Mouse (Mus musculus) MEL (cell line): ENCODE data around the gene Kcnk18. TPM values are rescaled to one million over a fixed set of nuclear protein-coding genes. Genes with fewer than 3 reads are reported as not detected.

Experiments used
- DNase-seq: peaks from one replicate; pipeline ENCODE4 v3.0.0; 2011; ENCODE audit warnings: low read depth, low spot score
- H3K27ac ChIP-seq: 2 replicates; pipeline ENCODE4 v1.5.1; 2012; ENCODE audit warnings: low read depth, mild to moderate bottlenecking, control low read depth, low read length, moderate library complexity; ENCODE audit not compliant: control insufficient read depth
- H3K27me3 ChIP-seq, 2 experiments: fragments of 150-350 bp in 1 of 2; sonication (generic) in 1 of 2; 2 replicates each; pipeline ENCODE4 v1.6.1; 2012; ENCODE audit warnings: low read length in 2 of 2, mild to moderate bottlenecking in 2 of 2, improper control_type of control experiment in 1 of 2, moderate library complexity in 1 of 2; ENCODE audit not compliant: insufficient read depth in 2 of 2, control insufficient read depth in 1 of 2
- H3K36me3 ChIP-seq, 2 experiments: 2 replicates each; pipeline ENCODE4 v1.6.1; 2012 to 2014; ENCODE audit warnings: low read length in 2 of 2, improper control_type of control experiment in 1 of 2, inconsistent platforms in 1 of 2, mild to moderate bottlenecking in 1 of 2; ENCODE audit not compliant: insufficient read depth in 2 of 2, control insufficient read depth in 1 of 2
- H3K4me1 ChIP-seq, 2 experiments: fragments of 150-350 bp in 1 of 2; sonication (generic) in 1 of 2; 2 replicates each; pipeline ENCODE4 v1.6.1; 2012; ENCODE audit warnings: low read length in 2 of 2, improper control_type of control experiment in 1 of 2, mild to moderate bottlenecking in 1 of 2; ENCODE audit not compliant: insufficient read depth in 2 of 2, control insufficient read depth in 1 of 2
- H3K4me3 ChIP-seq, 2 experiments: fragments of 150-350 bp in 1 of 2; sonication (generic) in 1 of 2; 2 replicates each; pipeline ENCODE4 v1.5.1; 2012; ENCODE audit warnings: low read depth in 2 of 2, low read length in 2 of 2, mild to moderate bottlenecking in 2 of 2, moderate library complexity in 2 of 2, control low read depth in 1 of 2, improper control_type of control experiment in 1 of 2; ENCODE audit not compliant: control insufficient read depth in 1 of 2, insufficient read depth in 1 of 2
- H3K79me2 ChIP-seq: 2 replicates; pipeline ENCODE4 v1.6.1; 2012; ENCODE audit warnings: mild to moderate bottlenecking, low read length, moderate library complexity; ENCODE audit not compliant: control insufficient read depth, poor library complexity, insufficient read depth
- H3K9ac ChIP-seq: 2 replicates; pipeline ENCODE4 v1.6.1; 2012; ENCODE audit warnings: low read depth, mild to moderate bottlenecking, control low read depth, low read length, moderate library complexity; ENCODE audit not compliant: control insufficient read depth, poor library complexity, severe bottlenecking
- H3K9me3 ChIP-seq: fragments of 150-350 bp; sonication (generic); replicated peaks from 2 replicates; pipeline ENCODE4 v1.6.1; 2012; ENCODE audit warnings: mild to moderate bottlenecking, low read length, improper control_type of control experiment, moderate library complexity; ENCODE audit not compliant: insufficient read depth
- BHLHE40 ChIP-seq: IDR thresholded peaks from 2 replicates; pipeline ENCODE4 v1.6.1; 2012; ENCODE audit warnings: low read depth, mild to moderate bottlenecking, inconsistent platforms, low read length, improper control_type of control experiment, borderline replicate concordance
- CHD1 ChIP-seq: IDR thresholded peaks from 2 replicates; pipeline ENCODE4 v1.6.1; 2012; ENCODE audit warnings: low read depth, mild to moderate bottlenecking, inconsistent platforms, low read length, improper control_type of control experiment
- CHD2 ChIP-seq: IDR thresholded peaks from 2 replicates; pipeline ENCODE4 v1.6.1; 2011; ENCODE audit warnings: low read length, improper control_type of control experiment
- CTCF ChIP-seq, 3 experiments: IDR thresholded peaks in 2 of 3; conservative IDR thresholded peaks in 1 of 3; 2 replicates each; pipeline ENCODE4 v1.5.1; 2011 to 2012; ENCODE audit warnings: low read length in 3 of 3, low read depth in 2 of 3, mild to moderate bottlenecking in 2 of 3, improper control_type of control experiment in 1 of 3, inconsistent platforms in 1 of 3, mixed read lengths in 1 of 3, moderate library complexity in 1 of 3; ENCODE audit not compliant: control insufficient read depth in 1 of 3, insufficient read depth in 1 of 3, poor library complexity in 1 of 3, severe bottlenecking in 1 of 3
- EP300 ChIP-seq, 2 experiments: IDR thresholded peaks; 2 replicates each; pipeline ENCODE4 v1.6.1; 2011; ENCODE audit warnings: improper control_type of control experiment in 2 of 2, low read length in 2 of 2, low read depth in 1 of 2, mild to moderate bottlenecking in 1 of 2
- ETS1 ChIP-seq: IDR thresholded peaks from 2 replicates; pipeline ENCODE4 v1.6.1; 2012; ENCODE audit warnings: low read depth, mild to moderate bottlenecking, inconsistent platforms, low read length, improper control_type of control experiment, moderate library complexity
- GABPA ChIP-seq: IDR thresholded peaks from 2 replicates; pipeline ENCODE4 v1.6.1; 2012; ENCODE audit warnings: low read depth, mild to moderate bottlenecking, inconsistent platforms, low read length, improper control_type of control experiment, moderate library complexity
- MAFK ChIP-seq: IDR thresholded peaks from 2 replicates; pipeline ENCODE4 v1.6.1; 2011; ENCODE audit warnings: low read depth, mild to moderate bottlenecking, low read length, improper control_type of control experiment, borderline replicate concordance
- MAX ChIP-seq: IDR thresholded peaks from 2 replicates; pipeline ENCODE4 v1.6.1; 2011; ENCODE audit warnings: low read length, improper control_type of control experiment
- MYB ChIP-seq: IDR thresholded peaks from 2 replicates; pipeline ENCODE4 v1.6.1; 2011; ENCODE audit warnings: mild to moderate bottlenecking, low read depth, low read length, improper control_type of control experiment
- NRF1 ChIP-seq: IDR thresholded peaks from 2 replicates; pipeline ENCODE4 v1.6.1; 2014; ENCODE audit warnings: low read depth, mild to moderate bottlenecking, inconsistent platforms, low read length, improper control_type of control experiment, moderate library complexity; ENCODE audit not compliant: poor library complexity, insufficient read depth, severe bottlenecking
- POLR2A ChIP-seq, 2 experiments: IDR thresholded peaks; 2 replicates each; pipeline ENCODE4 v1.6.1; 2011 to 2012; ENCODE audit warnings: low read length in 2 of 2, mild to moderate bottlenecking in 2 of 2, control low read depth in 1 of 2, improper control_type of control experiment in 1 of 2, low read depth in 1 of 2, moderate library complexity in 1 of 2; ENCODE audit not compliant: control insufficient read depth in 1 of 2, insufficient read depth in 1 of 2, poor library complexity in 1 of 2
- POLR2AphosphoS5 ChIP-seq: IDR thresholded peaks from 2 replicates; pipeline ENCODE4 v1.6.1; 2012; ENCODE audit warnings: low read depth, borderline replicate concordance, mild to moderate bottlenecking, inconsistent platforms, low read length, moderate library complexity, mixed read lengths
- RAD21 ChIP-seq: IDR thresholded peaks from 2 replicates; pipeline ENCODE4 v1.6.1; 2011; ENCODE audit warnings: mild to moderate bottlenecking, low read depth, low read length, improper control_type of control experiment
- RCOR1 ChIP-seq: IDR thresholded peaks from 2 replicates; pipeline ENCODE4 v1.6.1; 2012; ENCODE audit warnings: low read depth, mild to moderate bottlenecking, inconsistent platforms, low read length, improper control_type of control experiment
- SIN3A ChIP-seq: IDR thresholded peaks from 2 replicates; pipeline ENCODE4 v1.6.1; 2012; ENCODE audit warnings: low read length, improper control_type of control experiment, inconsistent platforms
- SMC3 ChIP-seq: IDR thresholded peaks from 2 replicates; pipeline ENCODE4 v1.6.1; 2011; ENCODE audit warnings: low read depth, low read length, improper control_type of control experiment
- TAL1 ChIP-seq: IDR thresholded peaks from 2 replicates; pipeline ENCODE4 v1.6.1; 2012; ENCODE audit warnings: mild to moderate bottlenecking, inconsistent platforms, low read length, moderate library complexity, mixed read lengths
- TBP ChIP-seq: IDR thresholded peaks from 2 replicates; pipeline ENCODE4 v1.8.0; 2011; ENCODE audit warnings: low read depth, low read length, improper control_type of control experiment
- USF1 ChIP-seq: IDR thresholded peaks from 2 replicates; pipeline ENCODE4 v1.6.1; 2014; ENCODE audit warnings: low read depth, mild to moderate bottlenecking, inconsistent platforms, low read length, improper control_type of control experiment, moderate library complexity
- USF2 ChIP-seq, 2 experiments: IDR thresholded peaks; 2 replicates each; pipeline ENCODE4 v1.6.1; 2011 to 2012; ENCODE audit warnings: improper control_type of control experiment in 2 of 2, low read length in 2 of 2, borderline replicate concordance in 1 of 2, inconsistent platforms in 1 of 2, low read depth in 1 of 2, mild to moderate bottlenecking in 1 of 2; ENCODE audit not compliant: insufficient read depth in 1 of 2
- ZC3H11A ChIP-seq: IDR thresholded peaks from 2 replicates; pipeline ENCODE4 v1.6.1; 2012; ENCODE audit warnings: low read depth, mild to moderate bottlenecking, inconsistent platforms, low read length, improper control_type of control experiment
- ZKSCAN1 ChIP-seq: IDR thresholded peaks from 2 replicates; pipeline ENCODE4 v1.6.1; 2012; ENCODE audit warnings: low read depth, mild to moderate bottlenecking, inconsistent platforms, low read length, improper control_type of control experiment, moderate library complexity
- polyA plus RNA-seq, 2 experiments: library from polyadenylated mRNA; stranded (reverse) in 1 of 2; unstranded in 1 of 2; fragments of >175 nt in 1 of 2; fragments of >200 nt in 1 of 2; gene quantifications; 2 replicates each; pipeline versions ENCODE4 v1.2.1 to v1.2.4; 2012; ENCODE audit warnings: low replicate concordance in 2 of 2, low read depth in 1 of 2; ENCODE audit not compliant: insufficient read length in 2 of 2, insufficient read depth in 1 of 2, missing spikeins in 1 of 2
- total RNA-seq: library from RNA; depleted of rRNA; stranded (reverse); fragments of 300-350 nt; gene quantifications from 2 replicates; pipeline ENCODE4 v1.2.3, GENCODE M21; 2012

Kcnk18 gene
- total and polyA plus RNA-seq, 3 experiments: not detected

- no peaks in the 10 kb centered on the region for H3K36me3 ChIP-seq
- H3K9ac ChIP-seq: no peak overlapping the region
- peaks cover 2 to 4% of the 10 kb centered on the region in 2 experiments; a peak in 1 of 4 replicates for H3K27me3 ChIP-seq
- no peaks in the 10 kb centered on the region for H3K9me3 ChIP-seq
- H3K27ac ChIP-seq: no peak overlapping the region
- H3K79me2 ChIP-seq: no peaks in the 10 kb centered on the region
- H3K4me3 ChIP-seq: no peak overlapping the region
- H3K4me1 ChIP-seq: no peaks in the 10 kb centered on the region
- DNase-seq: peak; percentile 83
- no peak for TF ChIP-seq SIN3A
- no peak for TF ChIP-seq ZKSCAN1
- TF ChIP-seq EP300 (IDR thresholded peaks at IDR 0.05; ENCODE audit: low read depth in 1 of 2, low read length in 2 of 2): no peak
- TF ChIP-seq MAFK: no peak
- no peak for TF ChIP-seq USF1
- TF ChIP-seq USF2 (IDR thresholded peaks at IDR 0.05; ENCODE audit: borderline replicate concordance in 1 of 2, insufficient read depth in 1 of 2, low read depth in 1 of 2, low read length in 2 of 2): no peak
- TF ChIP-seq CTCF (IDR thresholded peaks at IDR 0.05 in 2 of 3, conservative IDR thresholded peaks at IDR 0.05 in 1 of 3; ENCODE audit: control insufficient read depth in 1 of 3, insufficient read depth in 1 of 3, low read depth in 2 of 3, low read length in 3 of 3, poor library complexity in 1 of 3, severe bottlenecking in 1 of 3): peak; percentile 85 to 96 (median 95)
- TF ChIP-seq BHLHE40: no peak
- TF ChIP-seq MYB: no peak
- TF ChIP-seq SMC3: peak; percentile 89
- TF ChIP-seq ZC3H11A: peak; percentile 87
- peak; percentile 97 for TF ChIP-seq RAD21
- no peak for TF ChIP-seq CHD2
Measured at GRCm38 (mm10) chr19:59208475-59208874, 10.5 kb upstream of the Kcnk18 start.

GRCm38 (mm10) chr19:59208986-59209385 lies 10.0 kb upstream of the Kcnk18 start:
- Histone ChIP-seq H3K27me3 (peaks cover 2 to 4% of the 10 kb centered on the region in 2 experiments; a peak in 1 of 4 replicates), H3K4me3 (no peak overlapping the region), H3K4me1 (no peaks in the 10 kb centered on the region), H3K27ac (no peak overlapping the region), H3K79me2 (no peaks in the 10 kb centered on the region), H3K9ac (no peak overlapping the region), H3K36me3 (no peaks in the 10 kb centered on the region), H3K9me3 (no peaks in the 10 kb centered on the region)
- TF ChIP-seq TAL1 (no peak), POLR2AphosphoS5 (no peak), POLR2A (IDR thresholded peaks at IDR 0.05; ENCODE audit: control insufficient read depth in 1 of 2, insufficient read depth in 1 of 2, low read depth in 1 of 2, low read length in 2 of 2, poor library complexity in 1 of 2) (no peak), MAX (no peak), BHLHE40 (no peak), EP300 (IDR thresholded peaks at IDR 0.05; ENCODE audit: low read depth in 1 of 2, low read length in 2 of 2) (no peak), RCOR1 (no peak), SIN3A (no peak), GABPA (no peak), NRF1 (no peak), TBP (no peak), CHD1 (no peak), ETS1 (no peak)
- DNase-seq: no peak
